Mouse (Mus musculus) stomach, embryonic 14.5 days (tissue): ENCODE measurements around the gene Olfr177. TPM values are rescaled to one million over a fixed set of nuclear protein-coding genes. Genes with fewer than 3 reads are reported as not detected.

ENCODE experiments used
- ATAC-seq: fragments of 200-750 bp; cut with Nextera tagmentation; 2 replicates; pipeline ENCODE4 v1.8.0; 2017; ENCODE audit warnings: low read depth, moderate TSS enrichment; ENCODE audit not compliant: insufficient number of reproducible peaks, insufficient read depth, low FRiP score
- H3K27ac ChIP-seq: fragments of 300-500 bp; sonication (generic); 2 replicates; pipeline ENCODE4 v1.5.1; 2014; ENCODE audit warnings: mild to moderate bottlenecking, low read length, moderate library complexity, mixed read lengths
- H3K27me3 ChIP-seq: fragments of 300-500 bp; sonication (generic); 2 replicates; pipeline ENCODE4 v1.6.1; 2014; ENCODE audit warnings: low read length, control low read depth, mixed read lengths; ENCODE audit not compliant: control insufficient read depth, insufficient read depth
- H3K36me3 ChIP-seq: fragments of 300-500 bp; sonication (generic); 2 replicates; pipeline ENCODE4 v1.6.1; 2014; ENCODE audit warnings: mild to moderate bottlenecking, control low read depth, low read length, moderate library complexity, mixed read lengths; ENCODE audit not compliant: control insufficient read depth, insufficient read depth
- H3K4me1 ChIP-seq: fragments of 300-500 bp; sonication (generic); 2 replicates; pipeline ENCODE4 v1.6.1; 2014; ENCODE audit warnings: low read length, control low read depth, mixed read lengths; ENCODE audit not compliant: control insufficient read depth, insufficient read depth
- H3K4me2 ChIP-seq: fragments of 300-500 bp; sonication (generic); replicated peaks from 2 replicates; pipeline ENCODE4 v1.6.1; 2014; ENCODE audit warnings: low read depth, low read length, control low read depth
- H3K4me3 ChIP-seq: fragments of 300-500 bp; sonication (generic); 2 replicates; pipeline ENCODE4 v1.5.1; 2014; ENCODE audit warnings: low read depth, low read length, control low read depth
- H3K9ac ChIP-seq: fragments of 300-500 bp; sonication (generic); replicated peaks from 2 replicates; pipeline ENCODE4 v1.6.1; 2014; ENCODE audit warnings: low read depth, mild to moderate bottlenecking, control low read depth, low read length, moderate library complexity, mixed read lengths
- H3K9me3 ChIP-seq: fragments of 300-500 bp; sonication (generic); 2 replicates; pipeline ENCODE4 v1.6.1; 2016; ENCODE audit warnings: low read depth, low read length, control low read depth; ENCODE audit not compliant: control insufficient read depth
- WGBS: fragments of 180-500 bp; shearing (Covaris S2); extraction: QIAGEN DNeasy Blood & Tissue Kit; methylation state at CpG from one replicate; pipeline ENCODE4 v1.1.7; 2014; 5-methylcytosine and 5-hydroxymethylcytosine counted together
- polyA plus RNA-seq: library from polyadenylated mRNA; unstranded; fragments of >200 nt; fragmentation: Nextera tagmentation; extraction: Ambion mirVana; gene quantifications from 2 replicates; pipeline ENCODE4 v1.2.1, GENCODE M21; 2014

Gene Olfr177
- polyA plus RNA-seq = not detected in 2 replicates

GRCm38 (mm10) chr16:58874668-58875067 lies at the start of gene Olfr177:
Gene Olfr177, minus strand, starts transcription at chr16:58874768.
- Histone ChIP-seq H3K9ac (no peak within 1 kb of the TSS), H3K4me2 (no peak within 1 kb of the TSS), H3K27ac (no peak within 1 kb of the TSS), H3K4me3 (no peak within 1 kb of the TSS), H3K36me3 (no peaks in the 10 kb centered on the region), H3K4me1 (no peaks in the 10 kb centered on the region), H3K9me3 (no peaks in the 10 kb centered on the region), H3K27me3 (no peaks in the 10 kb centered on the region)
- 27% methylated on average over 1 of the region's 1 CpGs for WGBS
- ATAC-seq = no peak

- Histone ChIP-seq H3K4me3 (no peak within 1 kb of the TSS), H3K27ac (no peak within 1 kb of the TSS), H3K9me3 (no peaks in the 10 kb centered on the region), H3K4me2 (no peak within 1 kb of the TSS), H3K27me3 (no peaks in the 10 kb centered on the region), H3K36me3 (no peaks in the 10 kb centered on the region), H3K9ac (no peak within 1 kb of the TSS), H3K4me1 (no peaks in the 10 kb centered on the region)
- no peak for ATAC-seq
- WGBS = 87% methylated on average over 3 of the region's 3 CpGs
These were observed 17.4 kb upstream of the Olfr177 start, which contains the start of gene Olfr178 for GRCm38 (mm10) chr16:58891963-58892362. Gene Olfr178, minus strand, starts transcription at chr16:58892063.

GRCm38 (mm10) chr16:58884416-58884815 lies 9.8 kb upstream of the Olfr177 start:
- Histone ChIP-seq H3K27me3 (no peaks in the 10 kb centered on the region), H3K4me1 (no peaks in the 10 kb centered on the region), H3K27ac (no peak overlapping the region), H3K36me3 (no peaks in the 10 kb centered on the region), H3K4me3 (no peak overlapping the region), H3K4me2 (no peak overlapping the region), H3K9me3 (no peaks in the 10 kb centered on the region), H3K9ac (no peak overlapping the region)
- ATAC-seq = no peak
- 95% methylated on average over 2 of the region's 2 CpGs for WGBS

- H3K27ac ChIP-seq = no peak overlapping the region
- no peaks in the 10 kb centered on the region for H3K4me1 ChIP-seq
- no peak overlapping the region for H3K4me3 ChIP-seq
- no peak for ATAC-seq
- WGBS = 70% methylated on average over 1 of the region's 1 CpGs
- no peaks in the 10 kb centered on the region for H3K36me3 ChIP-seq
- no peak overlapping the region for H3K4me2 ChIP-seq
- no peak overlapping the region for H3K9ac ChIP-seq
- no peaks in the 10 kb centered on the region for H3K27me3 ChIP-seq
- no peaks in the 10 kb centered on the region for H3K9me3 ChIP-seq
These were observed 13.1 kb downstream of the Olfr177 start for GRCm38 (mm10) chr16:58861479-58861878.

GRCm38 (mm10) chr16:58860032-58860737 lies 14.4 kb downstream of the Olfr177 start:
- Histone ChIP-seq H3K4me3 (no peak overlapping the region), H3K9me3 (no peaks in the 10 kb centered on the region), H3K4me1 (no peaks in the 10 kb centered on the region), H3K27ac (no peak overlapping the region), H3K36me3 (no peaks in the 10 kb centered on the region), H3K4me2 (no peak overlapping the region), H3K9ac (no peak overlapping the region), H3K27me3 (no peaks in the 10 kb centered on the region)
- WGBS = 91% methylated on average over 2 of the region's 2 CpGs
- no peak for ATAC-seq

GRCm38 (mm10) chr16:58826732-58827319 lies 47.7 kb downstream of the Olfr177 start, which contains the start of gene Olfr175-ps1:
Gene Olfr175-ps1, minus strand, starts transcription at chr16:58826782.
- H3K9me3 ChIP-seq = no peaks in the 10 kb centered on the region

More at GRCm38 (mm10) chr16:58826732-58827319, 47.7 kb downstream of the Olfr177 start, which contains the start of gene Olfr175-ps1:
- no peak for ATAC-seq
- 72% methylated on average over 1 of the region's 1 CpGs for WGBS
- no peak within 1 kb of the TSS for H3K27ac ChIP-seq
- no peaks in the 10 kb centered on the region for H3K4me1 ChIP-seq
- H3K27me3 ChIP-seq = no peaks in the 10 kb centered on the region
- no peaks in the 10 kb centered on the region for H3K36me3 ChIP-seq
- H3K9ac ChIP-seq = no peak within 1 kb of the TSS
- no peak within 1 kb of the TSS for H3K4me2 ChIP-seq
- H3K4me3 ChIP-seq = no peak within 1 kb of the TSS

Other genes starting within 250 kb of the Olfr177 start
- not detected in 2 replicates for gene E330017A01Rik, start 236.0 kb downstream of the Olfr177 start, polyA plus RNA-seq
- gene Cpox, start 204.5 kb downstream of the Olfr177 start, polyA plus RNA-seq = 24.4 and 28.1 TPM in 2 replicates
- gene Gpr15, start 155.7 kb downstream of the Olfr177 start, polyA plus RNA-seq = 0.17 TPM in 1 of 2 replicates, not detected in the other
- gene Cldnd1, start 146.9 kb downstream of the Olfr177 start, polyA plus RNA-seq = 128 and 131 TPM in 2 replicates
- gene Olfr172, start 111.6 kb downstream of the Olfr177 start, polyA plus RNA-seq = not detected in 2 replicates
- not detected in 2 replicates for gene Olfr173, start 74.5 kb downstream of the Olfr177 start, polyA plus RNA-seq
- gene Olfr175-ps1, start 48.0 kb downstream of the Olfr177 start, polyA plus RNA-seq = not detected in 2 replicates
- gene Olfr178, start 17.3 kb upstream of the Olfr177 start, polyA plus RNA-seq = not detected in 2 replicates
- not detected in 2 replicates for gene Olfr181, start 54.0 kb upstream of the Olfr177 start, polyA plus RNA-seq
- not detected in 2 replicates for gene Olfr180, start 54.6 kb upstream of the Olfr177 start, polyA plus RNA-seq
- not detected in 2 replicates for gene Olfr183, start 120.6 kb upstream of the Olfr177 start, polyA plus RNA-seq
- 0.17 TPM in 1 of 2 replicates, not detected in the other for gene Olfr186, start 155.5 kb upstream of the Olfr177 start, polyA plus RNA-seq
- 0.43 and 0.53 TPM in 2 replicates for gene Olfr187, start 165.0 kb upstream of the Olfr177 start, polyA plus RNA-seq
- not detected in 2 replicates for gene Olfr190, start 203.2 kb upstream of the Olfr177 start, polyA plus RNA-seq
- not detected in 2 replicates for gene Olfr191, start 215.1 kb upstream of the Olfr177 start, polyA plus RNA-seq
- not detected in 2 replicates for gene Olfr193, start 237.1 kb upstream of the Olfr177 start, polyA plus RNA-seq
- gene Olfr194, start 246.3 kb upstream of the Olfr177 start, polyA plus RNA-seq = not detected in 2 replicates